In genomic region chr19:55297489-55297888, GRCm38 (mm10) we compare ENCODE assay signal across 30 mouse cellular contexts. TPM values are rescaled to one million over a fixed set of nuclear protein-coding genes. Genes with fewer than 3 reads are reported as not detected.
"Had no signal": no experiment of that assay in that cellular context is flagged by ENCODE, and none has a peak within 500 bp of the region (broad histone marks: within the 10 kb centered on the region; RNA-seq: fewer than 3 reads in every experiment).

No protein-coding gene starts in this region.

- H3K27me3 ChIP-seq: embryonic facial prominence, embryonic 12.5 days; embryonic facial prominence, embryonic 13.5 days; embryonic facial prominence, embryonic 15.5 days; forebrain, embryonic 12.5 days; forebrain, embryonic 13.5 days; forebrain, embryonic 15.5 days had no signal

- H3K27ac ChIP-seq: embryonic facial prominence, embryonic 12.5 days; embryonic facial prominence, embryonic 13.5 days; embryonic facial prominence, embryonic 15.5 days; forebrain, embryonic 10.5 days; forebrain, embryonic 12.5 days; forebrain, embryonic 13.5 days; forebrain, embryonic 15.5 days; gastrocnemius, adult 2 months; heart, adult 2 months; heart, embryonic 10.5 days had no signal

- ATAC-seq: forebrain, embryonic 13.5 days; forebrain, embryonic 14.5 days; forebrain, embryonic 15.5 days; forebrain, embryonic 16.5 days; forebrain, postnatal 0 days had no signal

- H3K9me3 ChIP-seq: embryonic facial prominence, embryonic 12.5 days; embryonic facial prominence, embryonic 13.5 days; embryonic facial prominence, embryonic 15.5 days; forebrain, embryonic 10.5 days; forebrain, embryonic 12.5 days; forebrain, embryonic 13.5 days; forebrain, embryonic 15.5 days; heart, embryonic 10.5 days had no signal

- H3K4me2 ChIP-seq: embryonic facial prominence, embryonic 12.5 days; embryonic facial prominence, embryonic 13.5 days; embryonic facial prominence, embryonic 15.5 days; forebrain, embryonic 12.5 days; forebrain, embryonic 13.5 days; forebrain, embryonic 15.5 days had no signal

- H3K9ac ChIP-seq: embryonic facial prominence, embryonic 12.5 days; embryonic facial prominence, embryonic 13.5 days; embryonic facial prominence, embryonic 15.5 days; forebrain, embryonic 12.5 days; forebrain, embryonic 13.5 days; forebrain, embryonic 15.5 days; forebrain, postnatal 0 days had no signal

- H3K4me1 ChIP-seq: embryonic facial prominence, embryonic 12.5 days; forebrain, embryonic 13.5 days; forebrain, embryonic 15.5 days; heart, embryonic 10.5 days had no signal

- H3K4me3 ChIP-seq: embryonic facial prominence, embryonic 12.5 days; embryonic facial prominence, embryonic 13.5 days; embryonic facial prominence, embryonic 15.5 days; erythroblast, embryonic 14.5 days; forebrain, embryonic 10.5 days; forebrain, embryonic 12.5 days; forebrain, embryonic 13.5 days; forebrain, embryonic 15.5 days; gastrocnemius, adult 2 months; heart, adult 2 months; heart, embryonic 10.5 days had no signal

- DNase-seq: cerebellum, adult 8-10 months; cerebellum, adult 9-10 months; cerebellum, adult 9-11 months; cerebellum, postnatal 10 days; cerebellum, postnatal 14 days; cerebellum, postnatal 25 days; cerebellum, postnatal 36 days; embryo, embryonic 11 days; forebrain, postnatal 0 days; gastrocnemius, adult 2 months; gastrocnemius, postnatal 10 days; gastrocnemius, postnatal 14 days; gastrocnemius, postnatal 25 days; gastrocnemius, postnatal 36 days; heart, adult 2 months had no signal

RNA-seq across cellular contexts. Expression of gene Gucy2g, which starts 56.5 kb away (rescaled TPM):
- total RNA-seq: granulocyte monocyte progenitor cell, adult 5-6 weeks; heart, adult 8-10 months had no signal
- polyA plus RNA-seq: embryonic facial prominence, embryonic 11.5 days; embryonic facial prominence, embryonic 12.5 days; erythroblast, embryonic 14.5 days; forebrain, embryonic 10.5 days; forebrain, embryonic 11.5 days; forebrain, embryonic 12.5 days; forebrain, embryonic 13.5 days; forebrain, embryonic 15.5 days; forebrain, embryonic 16.5 days; heart, embryonic 10.5 days had no signal
